Mouse (Mus musculus) adrenal gland, adult 2 months (tissue): ENCODE results near the gene Bloc1s1. TPM values are rescaled to one million over a fixed set of nuclear protein-coding genes. Genes with fewer than 3 reads are reported as not detected.

Experiments used
- DNase-seq: peaks from one replicate; pipeline ENCODE4 v3.0.0; 2021
- polyA plus RNA-seq: library from polyadenylated mRNA; depleted of rRNA; stranded (reverse); fragments of >200 nt; gene quantifications from 2 replicates; pipeline ENCODE4 v1.2.3, GENCODE M21; 2012
- total RNA-seq, 2 experiments: library from RNA; stranded (reverse); gene quantifications; 2 replicates each; pipeline ENCODE4 v1.2.3; 2021

Gene Bloc1s1
- total and polyA plus RNA-seq, 3 experiments, result 99.2 to 223 (median 174) TPM

DNA sequence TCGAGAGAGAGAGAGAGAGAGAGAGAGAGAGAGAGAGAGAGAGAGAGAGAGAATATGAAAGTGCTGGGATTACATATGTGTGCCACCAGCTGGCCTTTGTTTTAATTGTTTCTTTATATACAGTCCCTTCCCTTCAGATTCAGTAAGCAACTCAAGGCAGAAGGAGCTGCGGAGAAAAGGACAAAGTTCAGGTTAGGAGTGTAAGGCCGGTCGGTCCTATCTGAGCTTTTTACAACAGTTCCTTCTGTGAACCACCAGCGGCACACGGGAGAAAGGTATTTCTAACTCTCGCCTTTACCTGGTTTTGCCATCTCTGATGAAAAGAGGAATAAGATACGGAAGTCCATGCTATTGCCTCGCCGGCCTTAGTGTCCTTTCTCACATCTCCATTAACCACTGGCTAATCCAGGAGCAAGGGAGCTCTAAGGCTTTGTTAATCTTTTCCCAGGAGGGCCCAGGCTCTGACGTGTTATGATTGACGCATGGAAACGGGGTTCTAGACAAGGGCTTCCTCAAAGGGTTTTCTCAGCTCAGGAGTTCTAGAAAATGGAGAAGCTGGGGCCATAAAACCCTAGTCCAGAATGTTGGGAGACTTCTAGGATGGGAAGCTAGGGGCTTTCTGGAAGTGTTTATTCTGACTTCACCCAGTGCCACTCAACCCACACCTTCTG lies 14.9 kb downstream of the Bloc1s1 start:
- no peak for DNase-seq

DNA sequence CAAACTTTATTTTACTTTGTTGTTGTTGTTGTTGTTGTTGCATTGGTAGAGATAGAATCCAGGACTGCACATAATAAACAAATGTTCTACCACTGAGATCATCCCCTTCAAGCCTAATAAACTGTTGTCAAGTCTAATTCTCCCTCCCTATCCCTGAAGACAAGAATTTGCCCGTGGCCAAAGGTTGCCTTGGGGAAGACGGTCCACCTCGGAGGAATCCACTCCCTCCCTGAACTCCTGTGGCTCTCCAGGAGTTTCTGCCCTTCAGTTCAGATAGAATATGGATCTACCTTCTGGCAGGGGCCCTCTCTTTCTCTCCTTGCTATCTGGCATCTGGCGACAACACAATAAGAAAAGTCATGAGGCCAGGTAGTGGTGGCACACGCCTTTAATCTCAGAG lies 19.0 kb downstream of the Bloc1s1 start:
- no peak for DNase-seq

DNA sequence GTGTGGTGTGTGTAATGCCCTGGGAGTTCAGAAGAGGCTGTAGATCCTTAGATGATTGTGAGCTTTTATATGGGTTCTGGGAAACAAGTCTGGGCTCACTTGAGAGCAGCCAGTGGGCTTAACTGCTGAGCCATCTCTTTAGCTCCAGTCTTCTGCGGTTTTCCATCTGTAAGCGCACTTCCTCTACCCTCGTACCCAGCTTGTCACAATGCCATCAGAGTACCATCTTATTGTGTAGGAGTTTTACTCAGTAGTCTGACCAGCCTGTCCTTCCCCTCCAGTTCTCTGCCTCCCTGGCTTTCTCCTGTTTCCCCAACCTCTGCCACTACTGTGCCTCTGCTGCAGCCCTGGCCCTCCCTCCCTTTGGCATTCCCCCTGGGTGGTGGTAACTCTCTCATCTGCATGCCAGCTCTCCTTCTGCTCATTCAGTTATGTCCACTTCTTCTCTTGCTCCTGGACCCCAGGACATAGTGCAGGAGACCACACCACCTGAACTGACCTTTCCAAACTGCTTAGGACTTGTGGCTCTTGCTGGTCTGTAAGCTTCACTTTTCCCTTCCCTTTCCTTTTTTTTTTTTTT lies 21.3 kb downstream of the Bloc1s1 start:
- no peak for DNase-seq

DNA sequence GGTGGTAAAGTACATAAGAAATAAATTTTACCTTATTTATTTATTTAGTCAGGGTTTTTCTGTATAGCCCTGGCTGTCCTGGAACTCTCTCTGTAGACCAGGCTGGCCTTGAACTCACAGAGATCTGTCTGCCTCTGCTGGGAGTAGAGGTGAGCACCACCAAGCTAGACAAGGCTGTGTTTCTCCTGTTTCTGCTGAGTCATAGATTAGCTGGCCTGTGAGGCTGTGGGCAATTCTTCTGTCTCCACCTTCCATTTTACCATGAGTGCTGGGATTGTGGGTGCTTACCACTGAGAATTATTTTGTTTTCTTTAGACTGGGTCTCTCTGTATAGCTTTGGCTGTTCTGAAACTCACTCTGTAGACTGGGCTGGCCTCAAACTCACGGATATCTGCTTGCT lies 22.4 kb downstream of the Bloc1s1 start:
- DNase-seq, result no peak

DNA sequence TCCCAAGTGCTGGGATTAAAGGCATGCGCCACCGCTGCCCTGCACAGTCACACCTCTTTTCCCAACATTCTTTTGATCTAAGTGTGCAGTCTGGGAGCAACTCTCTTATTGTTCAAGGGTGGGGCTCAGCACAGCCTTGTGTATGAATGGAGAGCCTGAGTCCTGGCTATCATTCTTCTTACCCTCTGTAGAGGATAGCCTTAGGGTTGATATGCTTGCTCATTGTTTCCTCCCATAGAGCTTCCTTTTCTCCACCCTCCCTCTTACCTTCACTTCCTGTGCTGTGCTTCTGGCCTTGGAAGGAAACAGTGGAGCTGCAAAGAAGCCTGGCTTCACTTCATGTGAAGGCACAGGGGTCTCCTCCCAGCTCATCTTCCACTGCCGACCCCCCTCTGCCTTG lies 23.1 kb downstream of the Bloc1s1 start, which contains the start of gene Cd63:
Cd63 (plus strand) TSS at position 292 of the 400 bp plus-strand sequence.
- no peak for DNase-seq

DNA sequence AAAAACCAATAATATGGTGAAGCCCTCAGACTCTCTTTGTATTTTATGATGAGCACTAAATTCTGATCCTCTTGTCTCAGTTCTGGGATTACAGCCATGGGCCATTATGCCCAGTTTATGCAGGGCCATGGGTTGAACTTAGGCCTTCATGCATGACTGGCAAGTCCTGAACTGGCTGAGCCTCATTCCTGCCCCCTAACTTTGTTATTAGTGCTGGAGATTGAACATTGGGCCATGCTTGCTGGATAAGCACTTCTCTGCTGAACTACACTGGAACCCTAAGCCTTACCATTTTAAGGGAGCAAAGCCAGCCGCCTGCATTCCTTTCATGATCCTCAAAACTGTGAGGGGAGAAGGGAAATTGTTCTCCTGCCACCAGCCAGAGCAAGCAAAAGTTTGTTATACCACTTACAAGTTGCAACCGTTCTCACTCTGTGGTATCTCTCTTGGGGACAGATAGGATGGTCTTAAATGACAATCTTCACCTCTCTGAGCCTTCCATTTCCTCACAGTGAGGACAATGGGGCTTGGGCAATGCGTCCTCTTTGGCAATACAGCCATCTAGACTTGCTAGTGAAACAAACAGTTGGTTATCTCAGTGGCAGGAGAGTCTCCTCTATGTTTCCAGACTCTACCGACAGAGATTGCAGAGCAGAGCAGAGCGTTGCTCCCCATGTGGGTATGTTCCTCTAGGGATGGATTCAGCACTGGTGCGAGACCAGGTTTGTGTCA lies 23.9 kb downstream of the Bloc1s1 start:
- no peak for DNase-seq

DNA sequence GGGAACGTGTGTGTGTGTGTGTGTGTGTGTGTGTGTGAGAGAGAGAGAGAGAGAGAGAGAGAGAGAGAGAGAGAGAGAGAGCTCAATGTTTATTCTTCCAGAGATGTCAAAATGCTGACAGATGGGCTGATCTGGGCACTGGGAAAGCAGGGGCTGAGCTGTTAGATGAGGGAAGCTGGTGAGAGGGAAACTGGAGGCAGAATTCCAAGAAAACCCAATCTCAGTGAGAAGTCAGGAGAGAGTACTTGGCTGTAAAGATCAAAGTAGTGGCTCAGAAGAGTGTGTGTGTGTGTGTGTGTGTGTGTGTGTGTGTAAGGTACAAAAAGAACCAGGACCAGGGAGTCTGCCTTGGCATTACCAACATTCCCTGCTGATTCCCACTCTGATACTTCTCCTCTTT lies 26.3 kb downstream of the Bloc1s1 start:
- DNase-seq, result no peak

DNA sequence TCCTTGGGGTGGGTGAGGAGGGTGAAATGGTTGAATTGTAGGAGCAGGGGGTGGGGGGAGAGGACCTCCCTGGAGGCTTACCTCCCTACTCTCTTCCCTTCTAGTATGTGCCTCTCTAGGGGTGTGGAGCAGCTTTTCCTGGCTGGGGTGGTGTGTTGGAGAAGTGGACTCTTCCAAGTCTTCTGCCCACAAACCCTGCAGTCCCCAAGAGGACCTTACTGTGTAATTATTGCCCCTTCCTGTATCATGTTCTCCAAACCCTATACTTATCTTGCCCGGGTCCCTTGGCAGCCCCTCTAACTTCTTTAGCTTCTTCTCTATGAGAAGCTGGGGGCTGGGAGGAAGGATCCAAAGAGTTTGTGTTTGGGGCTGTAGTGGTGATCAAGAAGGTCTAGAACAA lies 27.0 kb downstream of the Bloc1s1 start:
- DNase-seq, result no peak

DNA sequence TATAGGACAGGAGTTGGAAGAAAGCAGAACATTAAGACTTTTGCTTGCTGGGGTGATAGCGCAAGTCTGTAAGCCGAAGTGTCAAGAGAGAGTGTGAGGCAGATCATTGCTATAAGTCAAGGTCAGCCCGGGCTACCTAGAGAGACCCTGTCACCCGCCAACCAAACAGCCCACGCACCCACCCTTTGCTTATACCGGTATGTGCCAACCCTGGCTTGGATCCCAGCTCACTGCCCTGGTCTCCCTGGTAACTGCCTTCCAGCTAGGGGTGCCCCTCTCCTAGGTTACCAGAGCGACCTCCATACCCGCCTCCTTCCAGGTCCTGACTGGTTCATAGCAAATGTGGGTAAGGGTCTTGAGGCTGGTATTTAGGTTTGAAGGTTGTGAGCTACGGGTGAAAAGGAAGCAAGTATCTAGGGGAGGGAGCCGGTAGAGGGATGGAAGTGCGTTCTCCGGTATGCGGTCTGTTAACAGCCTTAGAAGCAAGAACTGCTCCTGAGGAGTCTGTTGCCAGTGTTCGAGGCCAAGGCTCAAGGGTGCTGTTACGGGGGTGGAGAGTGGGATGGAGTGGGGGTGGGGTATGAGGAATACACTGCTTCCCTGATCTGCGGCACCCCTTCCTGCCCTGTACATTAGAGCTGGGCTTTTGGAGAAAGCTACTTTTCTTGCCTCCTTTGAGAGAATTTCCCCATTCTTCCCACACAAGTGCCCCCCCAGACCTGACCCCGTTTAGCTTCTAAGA lies 27.7 kb downstream of the Bloc1s1 start:
- DNase-seq, result peak; percentile 19

DNA sequence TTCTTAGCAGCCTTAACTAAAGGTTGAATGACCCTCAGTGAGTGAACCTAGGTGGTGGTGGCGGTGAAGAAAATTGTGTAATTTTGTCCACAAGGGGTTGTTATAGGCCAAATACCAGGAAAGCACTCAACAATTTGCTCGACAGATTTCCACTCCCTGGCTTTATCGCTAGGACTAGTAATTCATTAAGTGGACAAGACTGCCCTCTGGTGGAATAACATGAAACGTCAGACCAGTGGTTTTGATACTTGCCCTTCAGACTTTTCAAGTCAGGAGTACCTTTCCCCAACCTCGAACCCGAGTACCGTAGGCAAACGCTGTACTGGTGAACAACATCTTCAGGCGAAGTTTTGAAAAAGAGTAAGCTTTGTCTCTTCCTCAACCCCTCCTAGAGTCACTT lies 28.4 kb downstream of the Bloc1s1 start:
- peak; percentile 72 for DNase-seq

DNA sequence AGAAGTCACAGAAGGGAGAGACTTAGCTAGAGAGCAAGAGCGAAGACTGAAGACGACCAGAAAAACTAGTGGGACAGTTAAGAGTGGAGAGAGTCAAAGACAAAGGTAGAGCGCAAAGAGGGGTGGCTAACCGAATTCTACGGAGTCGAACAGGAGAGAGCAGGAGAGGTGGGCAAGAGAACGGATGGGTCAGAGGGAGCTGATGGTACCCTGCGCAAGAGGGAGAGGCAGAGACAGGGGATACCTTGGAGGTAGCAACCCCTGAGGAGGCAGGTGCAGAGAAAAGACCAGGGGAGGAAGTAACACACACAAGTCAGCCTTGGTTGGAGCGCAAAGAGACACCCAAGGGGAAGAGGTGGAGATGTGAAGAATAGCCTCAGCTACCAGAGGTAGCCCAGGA lies 31.6 kb downstream of the Bloc1s1 start:
- no peak for DNase-seq

DNA sequence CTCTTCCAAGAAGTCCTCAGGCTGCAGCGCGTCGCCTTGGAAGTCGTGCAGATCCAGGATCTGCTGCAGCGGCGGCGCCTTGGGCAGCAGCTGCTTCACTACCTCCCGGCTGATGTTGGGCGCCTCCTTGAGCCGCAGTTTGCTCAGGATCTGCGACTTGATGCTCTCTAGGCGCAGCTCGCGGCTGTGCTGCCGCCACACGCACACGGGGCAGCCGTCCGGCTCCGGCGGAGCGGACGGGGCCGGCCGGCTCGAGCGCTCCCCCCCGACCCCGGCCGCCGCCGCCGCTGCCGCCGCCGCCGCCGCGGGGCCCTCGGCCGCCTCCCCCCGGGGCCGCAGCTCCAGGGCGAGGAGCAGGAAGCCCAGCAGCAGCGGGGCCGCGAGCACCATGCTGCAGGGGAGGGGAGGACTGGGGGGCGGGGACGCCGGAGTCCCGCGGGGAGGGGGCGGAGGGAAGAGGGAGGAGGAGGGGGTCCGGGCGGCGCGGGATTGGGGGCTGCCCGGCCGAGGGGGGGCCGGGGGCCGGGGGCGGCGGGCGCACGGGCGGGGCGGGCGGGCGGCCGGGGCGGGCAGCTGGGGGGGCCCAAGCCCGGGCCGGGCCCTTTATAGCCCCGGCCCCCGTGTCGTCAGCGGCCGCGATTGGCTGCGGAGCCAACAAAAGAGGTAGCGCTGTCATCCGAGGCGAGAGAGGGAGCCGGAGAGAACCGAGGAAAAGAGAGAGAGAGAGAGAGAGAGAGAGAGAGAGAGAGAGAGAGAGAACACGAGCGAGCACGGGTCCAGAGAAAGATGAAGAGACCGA lies 32.3 kb downstream of the Bloc1s1 start, which contains the start of gene Gdf11:
Gdf11 (minus strand) TSS at position 423 of the 799 bp plus-strand sequence.
- peak; percentile 56 for DNase-seq

DNA sequence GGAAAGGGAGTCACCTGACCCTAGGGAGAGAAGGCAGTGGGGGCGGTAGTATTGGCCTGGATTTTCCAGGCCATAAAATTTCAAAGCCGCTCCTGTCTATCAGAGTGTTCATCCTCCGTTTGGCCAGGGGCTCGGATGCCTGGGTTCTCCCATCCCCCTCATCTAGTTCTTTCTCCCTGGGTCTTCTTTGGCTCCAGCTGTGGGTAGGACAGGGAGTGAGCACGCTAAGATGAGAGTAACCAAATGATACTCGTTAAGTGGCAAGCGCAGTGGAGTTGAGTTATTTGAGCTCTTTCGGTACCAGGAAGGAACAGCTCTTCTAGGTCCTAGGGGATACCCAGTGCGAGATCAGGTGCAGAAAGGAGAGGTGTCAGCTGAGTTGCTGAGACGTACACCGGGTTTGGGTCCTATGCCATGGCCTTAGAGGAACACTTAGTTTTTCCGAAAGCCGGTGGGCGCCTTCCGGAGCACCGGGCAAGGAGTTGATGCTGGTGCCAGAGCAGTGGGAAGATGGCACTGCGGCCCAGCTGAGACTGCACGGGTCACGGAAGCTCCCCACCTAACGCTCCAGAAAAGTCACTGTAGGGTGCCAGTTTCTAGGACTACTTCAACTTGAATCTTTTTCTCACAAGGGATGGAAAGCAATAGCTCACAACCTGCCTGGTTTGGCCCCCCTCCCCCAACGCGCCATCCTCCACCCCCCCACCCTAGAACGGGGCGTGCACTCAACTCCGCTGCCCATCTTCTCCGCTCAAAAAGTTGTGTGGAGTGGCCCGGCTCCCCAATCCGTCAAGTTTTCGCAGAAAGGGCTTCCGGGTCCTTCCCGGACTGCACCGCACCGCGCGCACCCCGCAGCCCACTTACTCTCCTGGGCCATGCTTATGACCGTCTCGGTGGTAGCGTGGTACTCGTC lies 33.2 kb downstream of the Bloc1s1 start:
- no peak for DNase-seq

DNA sequence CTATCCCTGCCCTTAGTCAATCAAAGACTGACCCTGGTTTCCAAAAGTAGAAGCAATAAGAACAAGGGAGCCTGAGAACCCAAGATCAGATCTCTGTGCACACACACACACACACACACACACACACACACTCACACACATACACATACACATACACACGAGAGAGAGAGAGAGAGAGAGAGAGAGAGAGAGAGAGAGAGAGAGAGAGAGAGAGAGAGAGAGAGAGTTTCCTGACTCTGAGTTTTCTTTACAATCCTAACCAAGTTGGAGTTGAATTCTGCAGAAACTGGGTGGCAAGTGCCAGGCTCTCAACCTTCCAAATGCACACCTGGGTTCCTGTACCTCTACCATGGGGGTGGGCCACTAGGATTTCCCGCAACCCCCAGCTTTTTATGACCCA lies 34.0 kb downstream of the Bloc1s1 start:
- no peak for DNase-seq

DNA sequence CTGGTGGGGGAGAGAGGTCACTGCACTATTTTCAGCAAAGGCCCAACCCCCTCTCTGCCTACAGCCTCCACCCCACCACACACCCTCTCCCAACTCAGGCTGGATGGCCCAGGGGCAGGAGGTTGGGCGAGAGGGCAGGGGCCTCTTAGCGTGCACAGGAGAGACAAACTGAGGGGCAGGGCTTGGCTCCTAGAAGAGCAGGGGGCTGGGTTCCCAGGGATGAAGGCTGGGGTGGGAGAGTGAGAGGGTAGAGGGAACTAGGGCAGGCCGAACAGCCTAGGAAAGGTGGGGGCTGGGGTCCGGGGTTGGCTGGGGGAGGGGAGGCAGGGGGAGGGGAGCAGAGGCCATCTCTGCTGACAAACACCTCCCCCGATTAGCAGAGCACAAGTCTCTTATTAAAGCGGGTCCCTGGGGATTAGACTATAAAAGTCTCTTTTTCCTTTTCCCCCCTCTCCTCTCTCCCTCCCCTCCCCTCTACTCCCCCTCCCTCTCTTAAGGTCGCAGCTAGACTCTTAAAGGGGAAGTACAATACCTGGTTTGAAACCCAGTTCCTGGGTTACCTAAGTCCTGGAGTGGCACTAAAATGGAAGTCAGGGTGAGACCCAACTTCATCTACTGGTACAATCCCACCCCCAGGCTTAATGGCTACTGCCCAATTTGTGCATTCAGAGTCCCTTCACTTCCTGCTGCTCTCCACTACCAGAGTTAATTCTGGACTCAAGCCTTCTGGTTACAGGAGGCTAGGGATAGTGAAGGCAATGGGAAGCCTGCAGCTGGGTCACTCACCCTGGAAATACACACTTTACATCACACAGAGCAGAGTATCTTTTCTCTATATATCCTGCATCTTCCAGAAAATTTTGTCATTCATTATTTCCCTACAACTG lies 34.7 kb downstream of the Bloc1s1 start:
- no peak for DNase-seq

DNA sequence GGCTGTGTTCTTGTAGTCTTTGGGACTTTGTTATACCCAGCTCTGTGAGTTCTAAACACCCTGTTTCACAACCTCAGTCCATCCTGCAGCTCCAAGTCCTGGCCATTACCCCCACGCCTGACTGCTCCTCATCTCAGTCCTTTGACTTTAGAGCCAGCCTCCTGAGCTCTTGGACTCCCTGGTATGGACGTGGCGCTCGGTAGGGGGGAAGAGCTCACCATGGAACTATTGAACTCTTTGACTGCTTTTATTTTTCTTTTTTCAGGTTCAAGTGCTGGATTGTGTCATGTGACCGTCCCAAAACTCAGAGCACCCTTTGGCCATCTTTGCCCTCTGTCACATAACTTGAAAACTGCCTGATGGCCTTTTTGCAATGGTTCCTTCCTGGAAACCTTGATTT lies 41.8 kb downstream of the Bloc1s1 start:
- DNase-seq, result no peak

DNA sequence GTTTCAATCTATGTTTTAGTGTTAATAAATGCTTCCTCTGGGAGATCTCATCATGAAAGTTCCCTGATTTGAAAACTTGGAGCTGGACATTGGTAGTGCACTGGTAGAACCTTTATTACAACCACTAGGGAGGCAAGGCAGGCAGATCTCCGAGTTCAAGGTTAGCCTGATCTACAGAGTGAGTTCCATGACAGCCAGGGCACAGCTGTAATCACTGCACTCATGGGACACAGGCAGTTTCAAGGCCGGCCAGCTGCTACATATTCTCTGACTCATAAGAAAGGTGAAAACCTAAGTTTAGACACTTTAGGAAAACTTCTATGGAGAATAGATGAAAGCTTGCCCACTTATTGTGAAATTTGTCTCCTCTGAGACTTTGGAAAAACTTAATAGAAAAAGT lies 45.0 kb downstream of the Bloc1s1 start:
- peak; percentile 67 for DNase-seq

DNA sequence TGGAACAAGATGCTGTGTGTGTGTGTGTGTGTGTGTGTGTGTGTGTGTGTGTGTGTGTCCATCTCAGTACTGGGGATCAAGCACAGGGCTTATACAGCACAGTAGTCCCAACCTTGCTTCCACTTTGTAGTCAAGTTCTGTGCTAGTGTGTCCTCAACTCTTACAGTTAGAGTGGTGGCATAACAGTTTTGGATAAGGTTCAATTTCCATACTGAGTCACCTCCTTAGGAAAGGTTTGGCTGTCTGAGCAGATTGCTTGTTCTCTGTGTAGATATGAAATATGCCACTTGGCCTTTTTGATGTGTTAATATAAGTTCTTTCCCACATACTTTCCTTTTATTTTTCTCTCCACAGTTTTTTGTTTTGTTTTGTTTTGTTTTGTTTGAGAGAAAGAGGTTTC lies 45.5 kb downstream of the Bloc1s1 start:
- no peak for DNase-seq

DNA sequence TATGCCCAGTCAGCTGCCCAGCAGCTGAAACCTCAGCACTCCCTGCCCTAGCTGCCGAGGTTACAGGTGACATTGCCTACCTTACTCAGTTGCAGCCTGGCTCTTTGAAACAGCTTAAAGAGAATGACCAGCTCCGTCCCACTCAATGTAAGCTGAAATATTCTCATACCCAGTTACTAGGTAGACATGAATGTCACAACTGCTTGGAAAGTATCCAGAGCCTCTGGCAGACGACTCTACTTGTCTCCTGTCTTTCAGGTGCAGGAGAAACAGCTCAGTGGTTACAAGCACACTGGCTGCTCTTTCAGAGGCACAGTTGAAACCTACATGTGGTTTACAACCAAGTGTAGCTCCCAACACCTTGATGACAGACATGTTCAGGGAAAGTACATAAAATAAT lies 53.5 kb downstream of the Bloc1s1 start:
- DNase-seq, result no peak
